Mouse (Mus musculus): ENCODE data around the gene Dcakd. TPM values are rescaled to one million over a fixed set of nuclear protein-coding genes. Genes with fewer than 3 reads are reported as not detected.

Gene Dcakd
- polyA plus RNA-seq, 1 experiment from 2014 or later: 109 TPM

DNA sequence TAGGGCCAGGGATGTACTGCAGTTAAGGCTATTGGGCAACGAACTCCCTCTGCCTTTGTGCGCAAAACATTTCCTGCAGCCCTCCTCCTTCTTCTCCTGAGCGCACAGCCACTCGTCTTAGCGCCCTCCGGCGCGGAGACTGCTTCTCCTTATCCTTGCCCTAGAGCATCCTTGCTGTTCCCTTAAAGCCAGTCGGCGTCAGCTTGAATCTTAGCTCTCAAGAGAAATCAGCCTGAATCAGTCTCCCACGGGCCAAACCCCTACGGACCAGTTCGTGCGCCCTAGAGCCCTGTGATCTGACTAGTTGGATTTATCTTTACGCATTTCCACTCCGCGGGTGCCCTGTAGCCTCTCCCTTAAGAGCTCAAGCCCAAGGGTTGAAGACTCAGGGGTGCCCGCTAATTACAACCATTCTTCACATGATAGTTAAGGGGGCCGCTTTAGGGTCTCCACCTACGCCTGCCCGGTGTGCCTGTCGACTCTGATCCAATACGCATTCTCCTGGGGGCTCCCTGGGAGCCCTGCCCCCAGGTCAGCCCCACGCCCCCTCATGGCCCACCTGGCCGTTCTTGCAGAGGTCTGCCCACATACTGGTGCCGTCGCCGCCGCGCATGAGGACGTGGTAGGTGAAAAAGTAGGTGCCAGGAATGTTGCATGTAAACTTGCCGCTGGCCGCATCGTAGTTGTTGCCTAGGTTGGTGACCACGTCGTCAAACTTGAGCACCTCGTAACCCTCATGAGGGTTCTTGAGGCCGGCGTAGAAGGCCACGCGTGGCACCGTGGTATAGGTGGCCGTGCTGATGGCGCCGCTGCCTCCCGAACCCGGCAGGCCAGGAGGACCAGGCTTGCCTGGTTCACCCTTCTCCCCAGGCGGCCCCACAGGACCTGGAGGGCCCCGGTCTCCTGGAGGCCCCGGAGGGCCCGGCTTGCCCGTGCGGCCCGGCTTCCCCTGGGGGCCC is 82.5 kb downstream of the Dcakd start:
- Histone ChIP-seq H3K27me3 (replicated peaks; ENCODE audit: control insufficient read depth, insufficient read depth, low read length) (peaks cover 90% of the 10 kb centered on the region), H3K9me3 (ENCODE audit: control insufficient read depth, low read length) (no peaks in the 10 kb centered on the region), H3K27ac (ENCODE audit: low read depth, low read length) (no peak overlapping the region), H3K4me2 (peak overlapping the region; percentile 63), H3K9ac (ENCODE audit: low read depth, low read length) (no peak overlapping the region), H3K4me1 (replicated peaks; ENCODE audit: control insufficient read depth, insufficient read depth, low read length) (peaks cover 33% of the 10 kb centered on the region), H3K36me3 (ENCODE audit: control insufficient read depth, insufficient read depth, low read length) (no peaks in the 10 kb centered on the region), H3K4me3 (ENCODE audit: low read depth, low read length) (peak overlapping the region; percentile 44)
- DNase-seq (ENCODE audit: low spot score): no peak
- ATAC-seq (replicated peaks; ENCODE audit: low FRiP score): peak; percentile 8; the same call in 1 of the 2 replicates
- 7% methylated on average over 54 of the region's 54 CpGs for WGBS

Small RNA genes lying within 50 kb of the gene (microRNA-seq; reads per million reads assigned to microRNA genes)
- gene Mir6931 (ENCODE audit: borderline number of aligned reads): not detected

Other genes with a start within 250 kb of the Dcakd start
- 20.8 and 21.7 TPM in 2 replicates for gene Gjc1, start 208.6 kb downstream of the Dcakd start, polyA plus RNA-seq (2014; fragmentation: Nextera tagmentation; extraction: Ambion mirVana)
- gene Higd1b, start 192.5 kb downstream of the Dcakd start, polyA plus RNA-seq (2014; fragmentation: Nextera tagmentation; extraction: Ambion mirVana): not detected in 2 replicates
- gene Eftud2, start 147.3 kb downstream of the Dcakd start, polyA plus RNA-seq (2014; fragmentation: Nextera tagmentation; extraction: Ambion mirVana): 259 and 279 TPM in 2 replicates
- 0.78 and 1.1 TPM in 2 replicates for gene Ccdc103, start 147.1 kb downstream of the Dcakd start, polyA plus RNA-seq (2014; fragmentation: Nextera tagmentation; extraction: Ambion mirVana)
- not detected in 2 replicates for gene Fam187a, start 143.2 kb downstream of the Dcakd start, polyA plus RNA-seq (2014; fragmentation: Nextera tagmentation; extraction: Ambion mirVana)
- gene Gfap, start 127.4 kb downstream of the Dcakd start, polyA plus RNA-seq (2014; fragmentation: Nextera tagmentation; extraction: Ambion mirVana): 2.4 and 2.8 TPM in 2 replicates
- 10.3 TPM in 2 replicates for gene Kif18b, start 103.2 kb downstream of the Dcakd start, polyA plus RNA-seq (2014; fragmentation: Nextera tagmentation; extraction: Ambion mirVana)
- 0.78 and 1.1 TPM in 2 replicates for gene C1ql1, start 81.6 kb downstream of the Dcakd start, polyA plus RNA-seq (2014; fragmentation: Nextera tagmentation; extraction: Ambion mirVana)
- gene Nmt1, start 143 bp downstream of the Dcakd start, polyA plus RNA-seq (2014; fragmentation: Nextera tagmentation; extraction: Ambion mirVana): 67.8 and 74.6 TPM in 2 replicates
- 1.1 and 1.3 TPM in 2 replicates for gene Plcd3, start 73.3 kb upstream of the Dcakd start, polyA plus RNA-seq (2014; fragmentation: Nextera tagmentation; extraction: Ambion mirVana)
- gene Acbd4, start 73.3 kb upstream of the Dcakd start, polyA plus RNA-seq (2014; fragmentation: Nextera tagmentation; extraction: Ambion mirVana): 24.5 and 30.7 TPM in 2 replicates
- gene Hexim1, start 87.9 kb upstream of the Dcakd start, polyA plus RNA-seq (2014; fragmentation: Nextera tagmentation; extraction: Ambion mirVana): 4.6 and 6.1 TPM in 2 replicates
- gene Hexim2, start 104.1 kb upstream of the Dcakd start, polyA plus RNA-seq (2014; fragmentation: Nextera tagmentation; extraction: Ambion mirVana): 11.9 and 13.8 TPM in 2 replicates
- gene Fmnl1, start 142.8 kb upstream of the Dcakd start, polyA plus RNA-seq (2014; fragmentation: Nextera tagmentation; extraction: Ambion mirVana): 6.3 and 6.9 TPM in 2 replicates
- gene 1700023F06Rik, start 180.2 kb upstream of the Dcakd start, polyA plus RNA-seq (2014; fragmentation: Nextera tagmentation; extraction: Ambion mirVana): 0.15 TPM in 1 of 2 replicates, not detected in the other
- not detected in 2 replicates for gene Spata32, start 190.1 kb upstream of the Dcakd start, polyA plus RNA-seq (2014; fragmentation: Nextera tagmentation; extraction: Ambion mirVana)
- gene Map3k14, start 239.1 kb upstream of the Dcakd start, polyA plus RNA-seq (2014; fragmentation: Nextera tagmentation; extraction: Ambion mirVana): 1.1 and 1.6 TPM in 2 replicates